Mouse (Mus musculus): ENCODE measurements around the gene C1qb. TPM values are rescaled to one million over a fixed set of nuclear protein-coding genes. Genes with fewer than 3 reads are reported as not detected.

C1qb gene
- total RNA-seq (2014; rRNA removed) = 60.0 and 71.3 TPM in 2 replicates
- 64.3 and 72.3 TPM in 2 replicates for polyA plus RNA-seq (2015; fragmentation: Nextera tagmentation; extraction: Ambion mirVana)

GRCm38 (mm10) chr4:136886101-136886500 is at the start of gene C1qb:
TSS of gene C1qb (minus strand) at chr4:136886187.
- H3K4me2 ChIP-seq (ENCODE audit: low read depth, low read length, poor library complexity, severe bottlenecking) = no peak within 1 kb of the TSS
- H3K4me1 ChIP-seq (ENCODE audit: insufficient read depth, low read length) = 0 out of 2 replicates have a peak, but pooled peaks cover 5% of the 10 kb centered on the region
- ATAC-seq (ENCODE audit: low FRiP score) (no peak), DNase-seq (ENCODE audit: low spot score) (no peak)
- no peak within 1 kb of the TSS for H3K4me3 ChIP-seq (ENCODE audit: low read depth, low read length)
- no peaks in the 10 kb centered on the region for H3K36me3 ChIP-seq (ENCODE audit: insufficient read depth, low read length)
- no peak within 1 kb of the TSS for H3K9ac ChIP-seq (replicated peaks; ENCODE audit: low read length, poor library complexity, severe bottlenecking)
- no peak for TF ChIP-seq CTCF (IDR thresholded peaks at IDR 0.05)
- H3K27ac ChIP-seq (ENCODE audit: low read depth, low read length) = no peak within 1 kb of the TSS
- peaks cover 2% of the 10 kb centered on the region; the same call in 1 of the 2 replicates for H3K27me3 ChIP-seq (ENCODE audit: insufficient read depth, low read length)
- 70% methylated on average over 7 of the region's 7 CpGs for WGBS
- no peaks in the 10 kb centered on the region for H3K9me3 ChIP-seq (ENCODE audit: low read length)

GRCm38 (mm10) chr4:136934746-136935613 is 49.0 kb upstream of the C1qb start:
- no peaks in the 10 kb centered on the region for H3K9me3 ChIP-seq (ENCODE audit: low read length)
- no peak for TF ChIP-seq CTCF (IDR thresholded peaks at IDR 0.05)
- no peak for DNase-seq (ENCODE audit: low spot score)
- WGBS = 43% methylated on average over 18 of the region's 18 CpGs
- peaks cover 34% of the 10 kb centered on the region for H3K36me3 ChIP-seq (ENCODE audit: insufficient read depth, low read length)
- H3K27me3 ChIP-seq (ENCODE audit: insufficient read depth, low read length) = peaks cover 3% of the 10 kb centered on the region
- no peak overlapping the region for H3K4me2 ChIP-seq (ENCODE audit: low read depth, low read length, poor library complexity, severe bottlenecking)
- no peaks in the 10 kb centered on the region for H3K4me1 ChIP-seq (ENCODE audit: insufficient read depth, low read length)
- H3K27ac ChIP-seq (ENCODE audit: low read depth, low read length) = no peak overlapping the region
- H3K4me3 ChIP-seq (ENCODE audit: low read depth, low read length) = no peak overlapping the region
- no peak overlapping the region for H3K9ac ChIP-seq (replicated peaks; ENCODE audit: low read length, poor library complexity, severe bottlenecking)
- no peak for ATAC-seq (ENCODE audit: low FRiP score)

GRCm38 (mm10) chr4:136930474-136930873 is 44.5 kb upstream of the C1qb start:
- ATAC-seq (ENCODE audit: low FRiP score) = no peak
- WGBS = 91% methylated on average over 8 of the region's 8 CpGs
- H3K27me3 ChIP-seq (ENCODE audit: insufficient read depth, low read length) = peaks cover 4% of the 10 kb centered on the region

GRCm38 (mm10) chr4:136928928-136929327 is 42.9 kb upstream of the C1qb start:
- H3K9me3 ChIP-seq (ENCODE audit: low read length) = no peaks in the 10 kb centered on the region
- H3K9ac ChIP-seq (replicated peaks; ENCODE audit: low read length, poor library complexity, severe bottlenecking) = no peak overlapping the region
- no peaks in the 10 kb centered on the region for H3K4me1 ChIP-seq (ENCODE audit: insufficient read depth, low read length)
- peaks cover 11% of the 10 kb centered on the region; the same call in 1 of the 2 replicates for H3K36me3 ChIP-seq (ENCODE audit: insufficient read depth, low read length)
- WGBS = 12% methylated on average over 5 of the region's 5 CpGs
- no peak overlapping the region for H3K4me2 ChIP-seq (ENCODE audit: low read depth, low read length, poor library complexity, severe bottlenecking)
- H3K27me3 ChIP-seq (ENCODE audit: insufficient read depth, low read length) = peaks cover 4% of the 10 kb centered on the region
- no peak overlapping the region for H3K4me3 ChIP-seq (ENCODE audit: low read depth, low read length)
- ATAC-seq (ENCODE audit: low FRiP score) (no peak), DNase-seq (ENCODE audit: low spot score) (peak; percentile 49)
- peak; percentile 72 for TF ChIP-seq CTCF (IDR thresholded peaks at IDR 0.05)
- no peak overlapping the region for H3K27ac ChIP-seq (ENCODE audit: low read depth, low read length)

More at GRCm38 (mm10) chr4:136930474-136930873, 44.5 kb upstream of the C1qb start:
- H3K27ac ChIP-seq (ENCODE audit: low read depth, low read length) = no peak overlapping the region
- H3K4me3 ChIP-seq (ENCODE audit: low read depth, low read length) = no peak overlapping the region
- no peak overlapping the region for H3K9ac ChIP-seq (replicated peaks; ENCODE audit: low read length, poor library complexity, severe bottlenecking)
- DNase-seq (ENCODE audit: low spot score) = no peak
- H3K4me1 ChIP-seq (ENCODE audit: insufficient read depth, low read length) = no peaks in the 10 kb centered on the region
- TF ChIP-seq CTCF (IDR thresholded peaks at IDR 0.05) = no peak
- peaks cover 17% of the 10 kb centered on the region for H3K36me3 ChIP-seq (ENCODE audit: insufficient read depth, low read length)
- H3K4me2 ChIP-seq (ENCODE audit: low read depth, low read length, poor library complexity, severe bottlenecking) = no peak overlapping the region
- no peaks in the 10 kb centered on the region for H3K9me3 ChIP-seq (ENCODE audit: low read length)

GRCm38 (mm10) chr4:136925804-136926203 is 39.8 kb upstream of the C1qb start:
- DNase-seq (ENCODE audit: low spot score) = peak; percentile 55
- no peak overlapping the region for H3K4me2 ChIP-seq (ENCODE audit: low read depth, low read length, poor library complexity, severe bottlenecking)
- no peak overlapping the region for H3K4me3 ChIP-seq (ENCODE audit: low read depth, low read length)
- no peak for ATAC-seq (ENCODE audit: low FRiP score)
- no peaks in the 10 kb centered on the region; the same call in 1 of the 2 replicates for H3K36me3 ChIP-seq (ENCODE audit: insufficient read depth, low read length)
- no peak overlapping the region for H3K27ac ChIP-seq (ENCODE audit: low read depth, low read length)
- H3K27me3 ChIP-seq (ENCODE audit: insufficient read depth, low read length) = peaks cover 4% of the 10 kb centered on the region
- WGBS = 7% methylated on average over 15 of the region's 15 CpGs
- TF ChIP-seq CTCF (IDR thresholded peaks at IDR 0.05) = no peak
- H3K4me1 ChIP-seq (ENCODE audit: insufficient read depth, low read length) = no peaks in the 10 kb centered on the region
- no peak overlapping the region for H3K9ac ChIP-seq (replicated peaks; ENCODE audit: low read length, poor library complexity, severe bottlenecking)
- no peaks in the 10 kb centered on the region for H3K9me3 ChIP-seq (ENCODE audit: low read length)

- ATAC-seq (ENCODE audit: low FRiP score) = no peak
- Histone ChIP-seq H3K9me3 (ENCODE audit: low read length) (no peaks in the 10 kb centered on the region), H3K27ac (ENCODE audit: low read depth, low read length) (no peak overlapping the region), H3K4me1 (ENCODE audit: insufficient read depth, low read length) (no peaks in the 10 kb centered on the region), H3K27me3 (ENCODE audit: insufficient read depth, low read length) (peaks cover 4% of the 10 kb centered on the region), H3K4me2 (ENCODE audit: low read depth, low read length, poor library complexity, severe bottlenecking) (no peak overlapping the region), H3K9ac (replicated peaks; ENCODE audit: low read length, poor library complexity, severe bottlenecking) (no peak overlapping the region), H3K4me3 (ENCODE audit: low read depth, low read length) (no peak overlapping the region), H3K36me3 (ENCODE audit: insufficient read depth, low read length) (no peaks in the 10 kb centered on the region)
- DNase-seq (ENCODE audit: low spot score) = no peak
- TF ChIP-seq CTCF (IDR thresholded peaks at IDR 0.05) = no peak
- 27% methylated on average over 6 of the region's 6 CpGs for WGBS
Measured at GRCm38 (mm10) chr4:136924529-136924928, 38.5 kb upstream of the C1qb start.
